Mouse (Mus musculus) midbrain, postnatal 0 days (tissue): ENCODE results near the gene Orai3. TPM values are rescaled to one million over a fixed set of nuclear protein-coding genes. Genes with fewer than 3 reads are reported as not detected.
A peak's percentile ranks its signal among the peaks of the same experiment; 100 is the strongest.

Source experiments
- ATAC-seq: fragments of 200-750 bp; cut with Nextera tagmentation; 2 replicates; pipeline ENCODE4 v1.8.0; 2017; ENCODE audit warnings: moderate number of reproducible peaks, mild to moderate bottlenecking, moderate TSS enrichment, moderate library complexity; ENCODE audit not compliant: low FRiP score
- DNase-seq: peaks from one replicate; pipeline ENCODE4 v3.0.0-alpha.2; 2015; ENCODE audit warnings: low spot score
- H3K27ac ChIP-seq: fragments of 300-500 bp; sonication (generic); 2 replicates; pipeline ENCODE4 v1.5.1; 2014; ENCODE audit warnings: low read depth, mild to moderate bottlenecking, low read length, mixed read lengths
- H3K27me3 ChIP-seq: fragments of 300-500 bp; sonication (generic); 2 replicates; pipeline ENCODE4 v1.6.1; 2014; ENCODE audit warnings: low read length, control low read depth, mixed read lengths; ENCODE audit not compliant: insufficient read depth
- H3K36me3 ChIP-seq: fragments of 300-500 bp; sonication (generic); 2 replicates; pipeline ENCODE4 v1.6.1; 2014; ENCODE audit warnings: low read length, control low read depth, mixed read lengths; ENCODE audit not compliant: insufficient read depth
- H3K4me1 ChIP-seq: fragments of 300-500 bp; sonication (generic); 2 replicates; pipeline ENCODE4 v1.6.1; 2014; ENCODE audit warnings: mild to moderate bottlenecking, control low read depth, antibody characterized with exemption, low read length, mixed read lengths; ENCODE audit not compliant: insufficient read depth
- H3K4me2 ChIP-seq: fragments of 300-500 bp; sonication (generic); 2 replicates; pipeline ENCODE4 v1.6.1; 2014; ENCODE audit warnings: low read depth, mild to moderate bottlenecking, low read length, mixed read lengths; ENCODE audit not compliant: poor library complexity, severe bottlenecking
- H3K4me3 ChIP-seq: fragments of 300-500 bp; sonication (generic); 2 replicates; pipeline ENCODE4 v1.5.1; 2014; ENCODE audit warnings: low read depth, mild to moderate bottlenecking, low read length, moderate library complexity
- H3K9ac ChIP-seq: fragments of 300-500 bp; sonication (generic); replicated peaks from 2 replicates; pipeline ENCODE4 v1.6.1; 2014; ENCODE audit warnings: mild to moderate bottlenecking, low read length, moderate library complexity, mixed read lengths; ENCODE audit not compliant: poor library complexity, severe bottlenecking
- H3K9me3 ChIP-seq: fragments of 300-500 bp; sonication (generic); 2 replicates; pipeline ENCODE4 v1.6.1; 2016; ENCODE audit warnings: low read length, control low read depth
- CTCF ChIP-seq: IDR thresholded peaks from 2 replicates; pipeline ENCODE4 v1.5.1; 2016; ENCODE audit warnings: antibody characterized with exemption, mild to moderate bottlenecking
- WGBS: fragments of 180-500 bp; shearing (Covaris S2); extraction: QIAGEN DNeasy Blood & Tissue Kit; methylation state at CpG from one replicate; pipeline ENCODE4 v1.1.7; 2014; 5-methylcytosine and 5-hydroxymethylcytosine counted together
- polyA plus RNA-seq: library from polyadenylated mRNA; unstranded; fragments of >200 nt; fragmentation: Nextera tagmentation; extraction: Ambion mirVana; gene quantifications from 2 replicates; pipeline ENCODE4 v1.2.1, GENCODE M21; 2015
- total RNA-seq: library from RNA; depleted of rRNA; stranded (reverse); fragments of >200 nt; gene quantifications from 2 replicates; pipeline ENCODE4 v1.2.3, GENCODE M21; 2014

Orai3 gene
- total and polyA plus RNA-seq, 2 experiments from 2014 or later = 10.0 to 17.6 TPM

DNA sequence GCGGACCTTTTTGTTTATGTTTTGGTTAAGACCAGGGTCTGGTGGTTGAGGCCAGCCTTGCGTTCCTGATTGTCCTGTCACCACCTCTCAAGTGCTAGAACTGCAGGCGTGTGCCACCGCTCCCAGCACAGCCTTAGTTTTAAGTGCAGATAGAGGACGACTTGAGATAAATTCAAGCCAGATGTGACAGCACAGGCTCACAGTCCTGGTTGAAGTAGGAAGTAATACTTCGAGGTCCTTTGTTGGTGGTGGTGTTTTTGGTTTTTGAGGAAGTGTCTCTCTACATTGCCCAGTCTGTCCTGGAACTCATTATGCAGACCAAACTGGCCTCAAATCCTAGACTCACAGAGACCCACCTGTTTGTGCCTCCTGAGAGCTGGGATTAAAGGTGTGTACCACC lies 9.9 kb upstream of the Orai3 start:
- Histone ChIP-seq H3K27me3 (no peaks in the 10 kb centered on the region), H3K9ac (no peak overlapping the region), H3K9me3 (no peaks in the 10 kb centered on the region), H3K36me3 (peaks cover 41% of the 10 kb centered on the region), H3K4me3 (no peak overlapping the region), H3K4me2 (no peak overlapping the region), H3K27ac (no peak overlapping the region), H3K4me1 (no peaks in the 10 kb centered on the region; the same call in 1 of the 2 replicates)
- 79% methylated on average over 6 of the region's 6 CpGs for WGBS
- DNase-seq (no peak), ATAC-seq (no peak)
- no peak for TF ChIP-seq CTCF

DNA sequence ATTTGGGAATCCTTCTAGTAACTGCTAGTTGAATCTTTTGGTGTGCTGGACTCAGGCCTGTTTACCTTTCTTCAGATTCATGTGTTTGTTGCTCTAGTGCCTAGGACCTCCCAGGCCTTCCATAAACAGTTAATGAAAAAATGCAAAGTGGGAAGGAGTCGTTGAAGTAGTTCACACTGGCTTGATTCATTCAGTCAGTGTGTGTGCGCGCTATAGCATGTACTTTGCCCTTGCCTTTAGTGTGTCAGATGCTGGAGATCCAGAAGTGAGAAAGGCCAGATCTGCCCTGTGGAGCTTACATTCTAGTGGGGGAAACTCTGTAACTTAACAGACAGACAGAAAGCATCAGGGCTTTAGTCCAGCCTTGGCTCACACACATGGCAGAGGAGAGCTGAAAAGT lies 9.1 kb upstream of the Orai3 start:
- H3K4me3 ChIP-seq = no peak overlapping the region
- peaks cover 42% of the 10 kb centered on the region for H3K36me3 ChIP-seq
- no peak overlapping the region for H3K4me2 ChIP-seq
- WGBS = 88% methylated on average over 3 of the region's 3 CpGs
- DNase-seq (no peak), ATAC-seq (no peak)
- H3K27ac ChIP-seq = no peak overlapping the region
- no peak overlapping the region for H3K9ac ChIP-seq
- no peaks in the 10 kb centered on the region; the same call in 1 of the 2 replicates for H3K4me1 ChIP-seq
- TF ChIP-seq CTCF = no peak
- no peaks in the 10 kb centered on the region for H3K27me3 ChIP-seq
- no peaks in the 10 kb centered on the region for H3K9me3 ChIP-seq

DNA sequence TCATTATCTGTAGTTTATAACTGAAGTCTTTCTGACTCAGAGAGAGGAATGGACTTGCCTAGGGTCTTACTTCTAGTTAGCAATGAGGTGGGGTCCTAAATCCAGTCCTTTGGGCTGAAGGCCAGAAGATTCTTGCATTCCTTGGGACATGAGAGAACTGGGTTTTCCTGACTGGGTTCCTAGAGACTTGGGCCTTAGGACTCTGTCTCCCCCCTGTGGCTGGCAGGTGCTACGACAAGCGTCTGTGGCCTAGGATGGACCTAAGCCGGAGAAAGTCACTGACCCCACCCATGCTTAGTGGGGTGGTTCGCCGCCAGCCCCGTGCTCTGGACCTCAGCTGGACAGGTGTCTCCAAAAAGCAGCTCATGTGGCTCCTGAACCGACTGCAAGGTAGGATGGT lies 8.6 kb upstream of the Orai3 start:
- Histone ChIP-seq H3K27ac (no peak overlapping the region), H3K4me2 (no peak overlapping the region), H3K9ac (no peak overlapping the region), H3K36me3 (peaks cover 47% of the 10 kb centered on the region), H3K9me3 (no peaks in the 10 kb centered on the region), H3K4me1 (no peaks in the 10 kb centered on the region; the same call in 1 of the 2 replicates), H3K27me3 (no peaks in the 10 kb centered on the region), H3K4me3 (no peak overlapping the region)
- ATAC-seq = no peak
- TF ChIP-seq CTCF = peak; percentile 84
- 34% methylated on average over 7 of the region's 7 CpGs for WGBS
- peak; percentile 67 for DNase-seq

DNA sequence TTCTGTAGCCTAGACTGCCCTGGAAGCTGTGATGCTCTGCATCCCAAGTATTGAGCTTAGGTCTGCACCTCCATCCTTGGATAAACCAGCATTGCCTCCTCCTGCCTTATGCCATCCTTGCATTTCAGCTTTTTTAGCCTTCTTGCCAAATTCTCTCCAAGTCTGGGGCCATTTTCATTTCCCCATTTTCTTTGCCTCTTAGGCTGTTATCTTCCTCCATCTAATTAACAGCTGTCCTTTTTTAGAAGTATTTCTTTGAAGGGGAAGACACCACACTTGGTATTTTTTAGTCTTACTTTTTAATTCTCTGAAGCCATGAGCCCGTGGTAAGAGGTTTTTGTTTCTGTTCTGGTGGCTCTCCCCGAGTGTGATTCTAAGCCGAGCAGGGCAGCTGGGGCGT lies 6.0 kb upstream of the Orai3 start:
- DNase-seq = no peak
- H3K27me3 ChIP-seq = no peaks in the 10 kb centered on the region
- H3K27ac ChIP-seq = no peak overlapping the region
- H3K9ac ChIP-seq = no peak overlapping the region
- peaks cover 48% of the 10 kb centered on the region for H3K36me3 ChIP-seq
- H3K4me1 ChIP-seq = no peaks in the 10 kb centered on the region; the same call in 1 of the 2 replicates
- H3K4me3 ChIP-seq = no peak overlapping the region
- H3K9me3 ChIP-seq = no peaks in the 10 kb centered on the region
- no peak for ATAC-seq
- 93% methylated on average over 4 of the region's 4 CpGs for WGBS
- no peak for TF ChIP-seq CTCF
- H3K4me2 ChIP-seq = no peak overlapping the region

DNA sequence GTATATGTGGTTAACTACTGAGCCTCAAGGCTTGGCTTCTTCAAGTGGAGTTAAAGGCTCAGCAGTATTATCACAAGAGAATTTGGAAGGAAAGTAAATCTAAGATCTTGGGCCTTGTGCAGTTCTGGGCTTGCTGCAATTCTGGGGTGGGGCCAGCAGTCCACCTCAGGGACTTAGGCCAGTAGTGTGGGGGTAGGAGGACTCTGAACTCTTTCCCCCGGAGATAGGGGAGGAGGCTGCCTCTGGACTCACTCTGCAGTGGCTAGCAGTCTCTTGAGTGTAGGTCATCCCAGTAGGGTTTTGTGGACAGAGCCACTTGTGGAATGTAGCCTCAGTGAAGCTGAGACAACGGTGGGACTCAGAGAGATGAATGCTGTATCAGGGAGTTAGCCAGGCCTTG lies 3.9 kb upstream of the Orai3 start:
- DNase-seq (no peak), ATAC-seq (no peak)
- no peaks in the 10 kb centered on the region for H3K9me3 ChIP-seq
- no peaks in the 10 kb centered on the region; the same call in 1 of the 2 replicates for H3K4me1 ChIP-seq
- H3K4me2 ChIP-seq = no peak overlapping the region
- no peak overlapping the region for H3K27ac ChIP-seq
- no peak overlapping the region for H3K4me3 ChIP-seq
- peaks cover 45% of the 10 kb centered on the region for H3K36me3 ChIP-seq
- no peaks in the 10 kb centered on the region for H3K27me3 ChIP-seq
- no peak overlapping the region for H3K9ac ChIP-seq
- 89% methylated on average over 2 of the region's 2 CpGs for WGBS
- no peak for TF ChIP-seq CTCF

DNA sequence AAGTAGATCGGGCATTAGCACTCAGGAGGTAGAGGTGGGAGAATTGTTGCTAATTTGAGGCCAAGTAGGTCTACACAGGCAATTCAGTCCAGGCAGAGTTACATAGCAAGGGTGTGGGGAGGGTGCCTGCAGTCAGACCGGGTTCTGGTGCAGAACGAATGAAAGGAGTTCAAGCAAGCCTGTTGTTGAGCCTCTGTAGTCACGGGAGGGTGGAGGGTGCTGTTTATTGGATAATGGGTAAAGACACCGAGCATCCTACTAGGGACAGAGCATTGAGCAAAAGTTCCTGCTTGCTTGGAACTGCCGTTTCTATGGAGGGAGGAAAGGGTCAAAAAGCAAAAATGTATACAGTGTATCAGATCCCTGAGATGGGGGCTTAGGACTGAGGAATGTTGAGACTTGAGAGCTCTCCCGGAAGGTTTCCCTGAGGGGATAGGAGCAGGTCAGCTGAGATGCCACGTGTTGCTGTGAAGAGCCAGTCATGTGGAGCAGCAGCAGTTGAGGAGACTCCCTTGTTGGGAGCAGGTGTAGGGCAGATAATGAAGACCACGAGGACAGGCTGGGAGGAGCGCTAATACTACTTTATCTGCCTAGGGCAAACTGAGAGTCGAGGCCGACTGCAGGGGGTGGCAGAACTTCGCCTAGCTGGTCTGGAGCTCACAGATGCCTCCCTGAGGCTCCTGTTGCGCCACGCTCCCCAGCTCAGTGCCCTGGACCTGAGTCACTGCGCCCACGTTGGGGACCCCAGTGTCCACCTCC lies 2.6 kb upstream of the Orai3 start:
- 76% methylated on average over 17 of the region's 17 CpGs for WGBS
- Histone ChIP-seq H3K9me3 (no peaks in the 10 kb centered on the region), H3K27me3 (no peaks in the 10 kb centered on the region), H3K36me3 (peaks cover 42% of the 10 kb centered on the region), H3K4me1 (no peaks in the 10 kb centered on the region; the same call in 1 of the 2 replicates), H3K9ac (no peak overlapping the region), H3K4me2 (no peak overlapping the region), H3K4me3 (no peak overlapping the region), H3K27ac (no peak overlapping the region)
- ATAC-seq = no peak
- DNase-seq = no peak
- TF ChIP-seq CTCF = no peak
